Mouse (Mus musculus) layer of hippocampus, postnatal 36 days (tissue): ENCODE measurements around the gene Cdk2ap2. TPM values are rescaled to one million over a fixed set of nuclear protein-coding genes. Genes with fewer than 3 reads are reported as not detected.

Experiments
- DNase-seq, 2 experiments: peaks; one replicate each; pipeline ENCODE4 v3.0.0; 2022
- total RNA-seq, 2 experiments: library from RNA; stranded (reverse); gene quantifications; 2 replicates each; pipeline ENCODE4 v1.2.3; 2021

Gene Cdk2ap2
- total RNA-seq, 2 experiments from 2014 or later: 29.7 to 46.0 TPM

- no peak for DNase-seq
Measured at GRCm38 (mm10) chr19:4140147-4140546, 43.2 kb downstream of the Cdk2ap2 start.

GRCm38 (mm10) chr19:4142416-4143173 is 45.6 kb downstream of the Cdk2ap2 start:
- DNase-seq: no peak

- no peak for DNase-seq
Measured at GRCm38 (mm10) chr19:4143759-4144268, 46.8 kb downstream of the Cdk2ap2 start, which contains the start of gene Cabp4. Gene Cabp4 (minus strand): TSS chr19:4144033.

DNA sequence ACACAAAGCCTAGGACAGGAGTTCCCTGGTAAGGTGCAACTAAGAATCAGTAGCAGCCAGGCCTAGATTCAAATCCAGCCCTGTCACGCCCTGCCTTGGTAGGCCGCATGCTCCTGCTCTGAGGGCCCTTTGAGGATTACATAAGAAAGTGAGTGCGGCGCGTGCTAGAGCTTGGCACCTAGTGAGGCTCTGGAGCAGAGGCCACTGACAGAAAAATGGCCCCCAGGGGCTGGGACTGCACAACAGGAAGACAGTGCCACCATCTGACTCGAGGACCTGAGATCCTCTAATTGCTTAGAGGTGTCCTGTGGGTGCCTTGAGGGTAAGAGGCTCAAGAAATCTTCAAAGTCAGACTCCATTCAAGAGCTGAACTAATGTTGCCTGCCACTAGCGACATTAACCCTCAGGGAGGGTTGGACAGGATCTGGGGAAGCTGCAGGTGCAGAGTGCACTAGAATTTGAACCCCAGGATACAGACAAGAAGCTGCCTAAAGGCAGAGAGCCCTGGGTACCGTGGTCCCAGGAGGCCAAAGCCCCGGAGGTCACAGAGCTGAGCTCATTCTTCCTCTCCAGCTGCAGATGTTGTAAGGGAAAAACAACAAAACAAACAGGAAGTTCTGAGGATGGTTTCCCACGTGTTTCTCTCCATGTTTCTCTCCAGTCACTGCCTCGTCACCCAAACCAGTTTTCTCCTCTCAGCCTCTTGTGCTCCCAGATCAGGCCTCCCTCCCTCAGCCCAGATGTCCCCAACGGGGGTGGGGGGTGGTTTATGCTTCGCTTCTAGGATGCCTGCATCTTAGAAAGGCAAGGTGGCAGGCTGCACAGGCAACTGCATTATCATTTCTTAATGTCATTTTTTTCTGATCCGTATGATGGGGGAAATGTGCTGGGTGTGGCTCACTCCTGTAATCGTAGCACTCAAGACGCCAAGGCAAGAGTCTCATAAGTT is 47.8 kb downstream of the Cdk2ap2 start:
- no peak for DNase-seq

DNA sequence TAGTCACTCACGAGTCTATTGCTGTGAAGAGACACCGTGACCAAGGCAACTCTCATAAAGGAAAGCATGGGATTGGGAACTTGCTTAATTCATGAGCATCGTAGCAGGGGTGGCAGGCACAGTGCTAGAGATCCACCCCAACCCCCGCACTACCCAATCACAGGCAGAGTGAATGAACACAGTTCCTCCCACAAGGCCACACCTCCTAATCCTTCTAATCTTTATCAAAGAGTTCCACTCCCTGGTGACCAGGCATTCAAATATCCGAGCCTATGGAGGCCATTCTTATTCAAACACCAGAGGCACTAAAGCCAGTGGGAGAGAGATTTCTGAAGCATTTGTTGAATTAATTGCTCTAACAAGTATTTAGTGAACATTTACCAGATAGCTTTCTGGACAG is 49.0 kb downstream of the Cdk2ap2 start:
- DNase-seq: no peak

DNA sequence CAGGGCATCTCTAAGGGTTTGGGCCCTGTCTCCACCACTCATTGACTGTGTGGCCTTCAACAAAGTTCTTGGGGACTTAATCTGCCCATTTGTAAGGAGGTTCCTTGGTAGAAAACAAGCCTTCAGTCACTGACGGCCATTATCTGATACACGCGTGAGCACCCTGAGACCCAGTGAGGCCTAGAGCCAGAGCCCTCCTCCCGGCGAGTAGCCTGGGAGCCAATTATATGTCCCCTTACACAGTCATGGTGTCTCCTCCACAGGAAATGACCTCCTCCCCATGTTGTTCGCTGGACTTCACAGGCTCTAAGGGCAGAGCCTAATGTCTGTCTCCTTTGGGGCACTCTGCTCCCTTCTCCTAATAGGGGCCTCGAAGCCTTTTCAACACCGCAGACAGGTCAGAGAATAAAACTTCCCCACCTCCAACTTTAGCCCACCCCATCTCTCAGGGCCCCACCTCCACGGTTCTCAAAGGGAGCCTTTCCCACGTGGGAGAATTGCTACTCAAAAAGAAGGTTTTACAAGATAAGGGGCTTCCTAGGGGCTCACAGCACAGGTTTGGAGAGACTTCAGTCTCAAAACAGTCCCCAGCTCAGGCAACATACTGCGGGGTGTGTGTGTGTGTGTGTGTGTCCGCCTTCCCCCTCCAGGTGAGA is 49.5 kb downstream of the Cdk2ap2 start:
- DNase-seq: no peak

DNA sequence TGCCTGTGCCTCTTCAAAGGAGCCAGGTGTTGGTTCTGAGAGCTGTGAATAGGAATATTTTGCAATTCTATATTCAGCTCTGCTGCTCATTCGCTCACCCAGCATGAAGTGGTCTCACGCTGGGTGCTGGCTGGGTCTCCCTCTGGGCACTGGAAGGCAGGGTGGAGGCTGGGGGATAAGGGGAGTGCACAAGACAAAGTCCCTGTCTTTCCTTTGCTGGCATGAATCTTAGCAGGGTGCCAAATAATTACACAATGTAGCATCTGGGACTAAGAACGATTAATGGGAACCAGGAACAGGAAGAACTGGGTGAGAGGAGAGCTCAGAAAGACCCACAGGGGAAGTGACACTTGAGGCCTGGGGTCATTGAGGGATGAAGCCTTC is 50.0 kb downstream of the Cdk2ap2 start:
- DNase-seq: no peak

GRCm38 (mm10) chr19:4147782-4148490 is 51.0 kb downstream of the Cdk2ap2 start:
- no peak for DNase-seq

- peak; percentile 93 to 95 for DNase-seq
Measured at GRCm38 (mm10) chr19:4148491-4148806, 51.5 kb downstream of the Cdk2ap2 start, which contains the start of gene Coro1b. Gene Coro1b (plus strand): TSS chr19:4148619.

Other genes starting within 250 kb of the Cdk2ap2 start
- 100 to 1,000 TPM; 106 to 122 TPM for gene Chka, start 245.4 kb upstream of the Cdk2ap2 start, total RNA-seq
- 10 to 100 TPM; 20.2 to 22.4 TPM for gene Tcirg1, start 190.0 kb upstream of the Cdk2ap2 start, total RNA-seq
- gene Ndufs8, start 184.4 kb upstream of the Cdk2ap2 start, total RNA-seq: 100 to 1,000 TPM; 133 to 144 TPM
- 1 to 10 TPM; 2.8 to 3.0 TPM for gene Aldh3b1, start 167.4 kb upstream of the Cdk2ap2 start, total RNA-seq
- 10 to 100 TPM; 14.2 to 14.5 TPM for gene Unc93b1, start 162.0 kb upstream of the Cdk2ap2 start, total RNA-seq
- gene Aldh3b3, start 138.5 kb upstream of the Cdk2ap2 start, total RNA-seq: not detected
- gene Aldh3b2, start 124.9 kb upstream of the Cdk2ap2 start, total RNA-seq: under 1 TPM; 0.72 to 0.86 TPM
- gene Acy3, start 110.6 kb upstream of the Cdk2ap2 start, total RNA-seq: 1 to 10 TPM; 1.4 TPM
- gene Tbx10, start 104.4 kb upstream of the Cdk2ap2 start, total RNA-seq: not detected
- gene Nudt8, start 96.6 kb upstream of the Cdk2ap2 start, total RNA-seq: 10 to 100 TPM in 1 of 2 experiments, 1 to 10 TPM in 1; 8.2 to 11.1 TPM
- gene Gm49405, start 96.6 kb upstream of the Cdk2ap2 start, total RNA-seq: 1 to 10 TPM; 1.4 to 2.1 TPM
- 1 to 10 TPM; 4.2 to 4.4 TPM for gene Doc2g, start 93.9 kb upstream of the Cdk2ap2 start, total RNA-seq
- 100 to 1,000 TPM; 238 to 250 TPM for gene Ndufv1, start 84.4 kb upstream of the Cdk2ap2 start, total RNA-seq
- gene Gstp1, start 59.2 kb upstream of the Cdk2ap2 start, total RNA-seq: 100 to 1,000 TPM; 377 to 393 TPM
- 10 to 100 TPM; 36.3 to 43.5 TPM for gene Gstp2, start 51.2 kb upstream of the Cdk2ap2 start, total RNA-seq
- not detected for gene Gstp3, start 37.6 kb upstream of the Cdk2ap2 start, total RNA-seq
- gene Cabp2, start 15.6 kb upstream of the Cdk2ap2 start, total RNA-seq: not detected
- gene Pitpnm1, start 2.8 kb downstream of the Cdk2ap2 start, total RNA-seq: 100 to 1,000 TPM; 169 to 174 TPM
- 100 to 1,000 TPM; 108 to 128 TPM for gene Aip, start 28.7 kb downstream of the Cdk2ap2 start, total RNA-seq
- under 1 TPM; 0.10 TPM for gene Gpr152, start 42.6 kb downstream of the Cdk2ap2 start, total RNA-seq
- under 1 TPM; 0.17 to 0.28 TPM for gene Cabp4, start 46.9 kb downstream of the Cdk2ap2 start, total RNA-seq
- 10 to 100 TPM; 83.8 to 90.0 TPM for gene Coro1b, start 51.4 kb downstream of the Cdk2ap2 start, total RNA-seq
- gene Ptprcap, start 56.4 kb downstream of the Cdk2ap2 start, total RNA-seq: 1 to 10 TPM; 1.6 to 3.8 TPM
- gene Rps6kb2, start 66.2 kb downstream of the Cdk2ap2 start, total RNA-seq: 10 to 100 TPM; 34.5 to 45.1 TPM
- 1 to 10 TPM; 7.1 to 9.9 TPM for gene Carns1, start 78.3 kb downstream of the Cdk2ap2 start, total RNA-seq
- 1 to 10 TPM in 1 of 2 experiments, under 1 TPM in 1; 0.56 to 1.3 TPM for gene Tbc1d10c, start 94.1 kb downstream of the Cdk2ap2 start, total RNA-seq
- 100 to 1,000 TPM; 255 to 265 TPM for gene Ppp1ca, start 94.9 kb downstream of the Cdk2ap2 start, total RNA-seq
- 1 to 10 TPM; 5.5 to 7.1 TPM for gene Rad9a, start 104.5 kb downstream of the Cdk2ap2 start, total RNA-seq
- gene Clcf1, start 117.1 kb downstream of the Cdk2ap2 start, total RNA-seq: under 1 TPM; 0.32 to 0.83 TPM
- not detected for gene AC109138.7, start 117.2 kb downstream of the Cdk2ap2 start, total RNA-seq
- gene Pold4, start 134.7 kb downstream of the Cdk2ap2 start, total RNA-seq: 10 to 100 TPM; 12.4 to 16.6 TPM
- gene Ssh3, start 172.0 kb downstream of the Cdk2ap2 start, total RNA-seq: 10 to 100 TPM; 53.4 to 59.5 TPM
- 10 to 100 TPM; 65.2 to 66.9 TPM for gene Ankrd13d, start 186.0 kb downstream of the Cdk2ap2 start, total RNA-seq
- gene Grk2, start 209.0 kb downstream of the Cdk2ap2 start, total RNA-seq: 100 to 1,000 TPM; 195 to 208 TPM